Mouse (Mus musculus) adrenal gland, adult 10 weeks (tissue): Measurements from ENCODE around the gene Gm11756. TPM values are rescaled to one million over a fixed set of nuclear protein-coding genes. Genes with fewer than 3 reads are reported as not detected.

ENCODE experiments used
- polyA plus RNA-seq: library from polyadenylated mRNA; stranded (reverse); fragments of 350-450 nt; fragmentation: Illumina TruSeq; extraction: RNeasy Lipid Tissue Mini Kit (QIAGEN cat#74804); gene quantifications from one replicate; pipeline ENCODE4 v1.2.3, GENCODE M21; 2014; ENCODE audit warnings: low read depth, low replicate concordance

Gene Gm11756
- not detected for polyA plus RNA-seq

GRCm38 (mm10) chr4:73920660-73921059, at the start of gene Gm11756:
Gene Gm11756, minus strand, starts transcription at chr4:73920760.

GRCm38 (mm10) chr4:73950375-73950896, 29.9 kb upstream of the Gm11756 start, which contains the start of gene 2310002L09Rik:
Gene 2310002L09Rik, minus strand, starts transcription at chr4:73950846.

GRCm38 (mm10) chr4:73905853-73906252, 14.7 kb downstream of the Gm11756 start, which contains the start of gene Gm13871:
Gene Gm13871, minus strand, starts transcription at chr4:73905953.

GRCm38 (mm10) chr4:73891012-73891411, 29.5 kb downstream of the Gm11756 start, which contains the start of gene Gm11757:
Gene Gm11757, minus strand, starts transcription at chr4:73891112.

GRCm38 (mm10) chr4:73876166-73876565, 44.4 kb downstream of the Gm11756 start, which contains the start of gene Gm11758:
Gene Gm11758, minus strand, starts transcription at chr4:73876266.

Other genes starting within 250 kb of the Gm11756 start
- gene Gm428, start 237.2 kb downstream of the Gm11756 start, polyA plus RNA-seq = not detected
- gene Rasef, start 129.8 kb downstream of the Gm11756 start, polyA plus RNA-seq = 0.12 TPM
- gene Gm11758, start 44.5 kb downstream of the Gm11756 start, polyA plus RNA-seq = not detected
- gene Gm11757, start 29.6 kb downstream of the Gm11756 start, polyA plus RNA-seq = not detected
- not detected for gene Gm13871, start 14.8 kb downstream of the Gm11756 start, polyA plus RNA-seq
- 2.3 TPM for gene 2310002L09Rik, start 30.1 kb upstream of the Gm11756 start, polyA plus RNA-seq
- 2.6 TPM for gene Frmd3, start 92.7 kb upstream of the Gm11756 start, polyA plus RNA-seq